Mouse (Mus musculus) spleen, postnatal 14 days (tissue): ENCODE data around the gene Paqr7.
"Not testable (repeated sequence)": the region's sequence is repeated elsewhere in the genome, so short reads cannot be mapped to it uniquely, and the experiment has no call there.

Source experiments
- DNase-seq, 2 experiments: peaks; one replicate each; pipeline ENCODE4 v3.0.0; 2021 to 2022; ENCODE audit warnings: low spot score in 2 of 2

Paqr7 gene

DNA sequence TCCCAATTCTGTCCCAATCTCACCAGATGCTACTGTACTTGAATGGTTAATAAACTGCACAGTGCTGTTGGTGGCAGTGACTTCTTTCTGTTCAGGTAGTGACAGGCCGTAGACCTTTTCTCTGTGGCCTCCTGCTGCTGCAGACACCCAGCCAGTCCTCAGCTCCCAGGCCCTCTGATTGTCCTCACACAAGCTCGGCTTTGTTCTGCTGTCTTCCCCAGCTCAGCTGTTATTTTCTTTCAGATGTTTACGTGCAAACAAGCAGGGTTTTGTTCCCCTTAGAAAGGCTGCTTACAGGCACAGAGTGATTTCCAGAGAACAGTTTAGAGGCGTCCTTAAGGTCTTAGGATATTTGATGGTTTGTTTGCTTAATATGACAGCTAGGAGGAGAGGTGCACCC, 22.7 kb upstream of the Paqr7 start:
- no peak for DNase-seq

DNA sequence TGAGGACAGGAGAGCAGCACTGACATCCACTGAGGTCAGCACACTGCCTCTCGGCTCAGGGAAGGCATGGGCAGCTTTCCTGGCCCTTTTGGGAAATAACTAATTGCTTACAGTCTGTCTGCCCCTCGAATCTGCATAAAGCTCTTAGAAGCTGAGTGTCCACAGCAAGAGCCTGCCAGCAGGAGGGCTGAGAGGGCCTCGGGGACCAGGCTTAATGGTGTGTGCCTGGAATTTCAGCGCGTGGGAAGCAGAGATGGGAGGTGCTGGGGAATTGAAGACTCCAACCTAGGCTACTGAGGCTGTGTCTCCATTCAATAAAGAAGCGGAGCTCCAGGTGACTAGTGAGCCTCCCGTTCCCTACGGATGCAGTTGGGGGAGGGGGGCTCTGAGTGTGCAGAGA, 22.3 kb upstream of the Paqr7 start:
- no peak for DNase-seq

- DNase-seq: no peak
Observed at GRCm38 (mm10) chr4:134476899-134477298, 19.6 kb upstream of the Paqr7 start.

DNA sequence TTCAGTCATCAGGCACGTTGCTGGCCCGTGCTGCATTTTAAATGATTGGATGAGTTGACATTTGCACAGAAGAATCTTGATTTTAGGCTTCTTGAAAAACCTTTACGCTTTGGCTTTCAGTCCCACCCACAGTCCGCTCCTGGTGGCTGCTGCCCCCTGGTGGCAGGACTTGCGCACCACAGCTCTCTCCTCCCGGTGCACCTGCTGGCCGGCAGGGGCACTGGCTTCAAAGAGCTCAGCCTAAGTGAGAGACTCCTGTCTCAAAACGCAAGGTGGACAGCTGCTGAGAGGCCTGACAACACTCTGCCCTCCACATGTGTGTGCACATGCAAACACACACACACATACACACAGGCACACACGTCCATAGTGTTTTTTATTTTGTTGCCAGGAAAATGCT, 18.5 kb upstream of the Paqr7 start:
- peak; percentile 89 to 96 for DNase-seq

GRCm38 (mm10) chr4:134479839-134480238, 16.7 kb upstream of the Paqr7 start:
- DNase-seq: no peak

DNA sequence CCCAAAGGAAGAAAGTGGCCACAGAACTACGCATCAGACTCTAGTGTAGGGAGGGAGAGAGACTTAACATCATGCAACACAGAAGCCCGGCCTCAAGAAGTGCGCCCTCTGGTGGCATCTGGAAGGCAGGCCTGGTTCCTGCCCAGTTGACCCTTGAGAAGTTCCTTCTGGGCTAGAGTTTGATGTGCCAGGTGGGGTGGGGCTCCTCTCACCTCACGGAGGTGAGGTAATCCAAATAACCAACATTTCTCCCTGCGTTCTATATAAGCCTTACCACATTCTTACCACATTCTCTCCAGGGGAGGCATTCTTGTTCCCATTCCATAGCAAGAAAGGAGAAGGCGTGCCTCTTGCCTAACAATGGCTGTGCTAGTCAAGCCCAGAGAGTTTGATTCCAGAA, 15.6 kb upstream of the Paqr7 start:
- DNase-seq: peak; percentile 59 to 76

- DNase-seq: no peak
Observed at GRCm38 (mm10) chr4:134481270-134481669, 15.2 kb upstream of the Paqr7 start.

DNA sequence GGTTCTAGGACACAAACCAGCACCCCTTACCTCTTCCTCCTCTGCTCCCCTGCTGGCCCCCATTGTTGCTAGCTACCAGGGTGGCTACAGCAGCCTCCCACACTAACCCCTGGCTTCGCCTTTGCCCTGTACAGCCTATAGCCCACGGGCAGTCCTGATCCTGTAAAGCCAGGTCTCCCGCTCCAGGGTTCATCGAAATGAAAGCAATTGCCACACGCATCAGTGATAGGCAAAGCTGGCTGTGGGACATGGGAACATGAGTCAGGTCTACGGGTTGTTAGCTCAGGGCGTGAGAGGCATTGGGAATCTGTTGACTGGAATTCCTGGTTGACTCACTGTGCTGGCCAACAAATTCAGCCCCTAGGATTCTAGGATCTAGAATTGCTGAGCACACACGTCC, 14.1 kb upstream of the Paqr7 start:
- no peak for DNase-seq

- DNase-seq: no peak
Observed at GRCm38 (mm10) chr4:134483078-134483688, 13.3 kb upstream of the Paqr7 start.

GRCm38 (mm10) chr4:134483696-134484095, 12.8 kb upstream of the Paqr7 start:
- DNase-seq: no peak

DNA sequence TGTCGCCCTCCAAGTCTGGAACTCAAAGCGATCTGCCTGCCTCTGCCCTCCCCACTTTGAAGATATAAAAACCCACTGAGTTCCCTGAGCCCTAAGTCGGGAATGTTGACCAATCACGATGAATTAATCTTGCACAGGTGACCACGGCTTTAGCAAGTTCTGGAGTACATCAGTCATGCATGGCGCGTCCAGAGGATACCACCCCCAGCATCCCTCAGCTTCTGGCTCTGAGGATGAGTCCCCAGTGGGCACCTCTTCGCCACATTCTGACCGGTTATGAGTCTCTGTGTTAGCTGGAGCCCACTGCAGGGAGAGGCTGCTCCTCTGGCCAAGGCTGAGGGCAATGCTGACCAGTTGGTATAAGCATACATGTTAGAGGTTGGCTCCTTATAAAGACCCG, 12.3 kb upstream of the Paqr7 start:
- no peak for DNase-seq

- no peak for DNase-seq
Observed at GRCm38 (mm10) chr4:134485151-134485900, 11.2 kb upstream of the Paqr7 start.

- DNase-seq: no peak
Observed at GRCm38 (mm10) chr4:134488211-134488610, 8.3 kb upstream of the Paqr7 start.

GRCm38 (mm10) chr4:134489986-134490665, 6.4 kb upstream of the Paqr7 start:
- no peak for DNase-seq

- DNase-seq: no peak
Observed at GRCm38 (mm10) chr4:134491716-134492115, 4.8 kb upstream of the Paqr7 start.

DNA sequence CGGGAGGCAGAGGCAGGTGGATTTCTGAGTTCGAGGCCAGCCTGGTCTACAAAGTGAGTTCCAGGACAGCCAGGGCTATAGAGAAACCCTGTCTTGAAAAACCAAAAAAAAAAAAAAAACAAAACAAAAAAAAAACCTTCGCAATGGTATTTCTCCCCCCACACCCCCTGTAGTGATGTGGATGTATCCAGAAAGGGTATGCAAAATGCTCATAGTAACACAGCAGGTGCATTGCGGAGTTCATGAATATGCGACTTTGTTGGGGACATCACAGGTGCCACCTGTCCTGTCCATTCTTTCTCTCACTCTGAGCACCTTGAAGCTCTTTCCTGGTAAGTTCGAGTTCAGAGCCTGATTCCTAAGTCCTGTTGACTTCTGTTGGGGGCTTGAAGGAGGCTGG, 2.3 kb upstream of the Paqr7 start:
- not testable (repeated sequence) for DNase-seq

- peak in 1 of 2 experiments; percentile 41 for DNase-seq
Observed at GRCm38 (mm10) chr4:134494780-134495545, 1.5 kb upstream of the Paqr7 start.

- DNase-seq: no peak
Observed at GRCm38 (mm10) chr4:134495546-134495923, 962 bp upstream of the Paqr7 start.

DNA sequence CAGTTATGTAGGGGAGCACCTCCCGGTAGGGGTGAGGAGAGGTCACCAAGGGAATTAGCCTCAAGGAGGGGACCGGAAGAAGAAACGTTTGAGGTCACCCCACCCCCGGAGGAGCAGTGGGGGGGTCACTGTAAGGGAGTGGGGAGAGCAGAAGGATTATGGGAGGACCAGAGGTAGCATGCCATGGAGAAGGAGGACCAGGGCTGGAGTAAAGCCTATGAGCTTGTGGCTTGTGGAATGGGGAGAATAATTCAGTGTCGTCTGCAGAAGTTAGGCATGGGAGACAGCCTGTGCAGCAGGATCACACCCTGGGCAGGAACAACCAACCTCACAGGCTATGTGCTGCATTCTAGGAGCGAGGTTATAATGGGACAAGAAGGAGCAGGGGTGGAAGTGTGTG, 726 bp downstream of the Paqr7 start:
- DNase-seq: no peak

DNA sequence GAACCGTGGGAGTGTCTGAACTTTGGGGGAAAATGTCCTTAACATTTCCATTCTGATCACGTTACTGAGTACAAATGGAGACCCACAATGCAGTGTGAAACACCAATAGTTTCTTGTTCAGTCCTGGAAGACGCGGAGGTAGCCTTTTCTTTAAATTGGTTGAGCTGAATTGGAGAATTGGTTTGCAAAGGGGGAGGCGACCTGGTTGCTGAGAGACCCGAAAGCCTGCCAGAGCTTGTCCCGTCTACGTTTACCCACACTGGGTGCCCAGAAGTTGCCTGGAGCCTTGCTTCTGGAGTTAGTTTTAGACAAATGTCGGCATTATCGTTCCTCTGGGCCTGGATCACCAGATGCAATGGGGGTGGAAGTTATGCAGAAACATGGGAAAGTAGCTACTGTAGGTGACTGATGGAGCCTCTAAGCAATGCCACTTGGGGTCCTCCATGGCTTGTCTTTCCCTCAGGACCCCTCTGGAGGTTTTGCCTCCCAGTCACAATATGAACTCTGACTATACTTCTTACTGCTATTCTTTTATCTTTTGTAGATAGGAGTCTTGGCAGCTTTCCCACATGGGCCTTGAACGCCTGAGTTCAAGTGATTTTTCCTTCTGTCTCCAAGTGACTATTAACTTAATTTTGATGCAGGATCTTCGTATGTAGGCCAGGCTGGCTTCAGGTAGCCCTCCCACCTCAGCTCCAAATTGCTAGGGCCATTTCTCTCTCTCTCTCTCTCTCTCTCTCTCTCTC, 1.7 kb downstream of the Paqr7 start:
- DNase-seq: no peak

DNA sequence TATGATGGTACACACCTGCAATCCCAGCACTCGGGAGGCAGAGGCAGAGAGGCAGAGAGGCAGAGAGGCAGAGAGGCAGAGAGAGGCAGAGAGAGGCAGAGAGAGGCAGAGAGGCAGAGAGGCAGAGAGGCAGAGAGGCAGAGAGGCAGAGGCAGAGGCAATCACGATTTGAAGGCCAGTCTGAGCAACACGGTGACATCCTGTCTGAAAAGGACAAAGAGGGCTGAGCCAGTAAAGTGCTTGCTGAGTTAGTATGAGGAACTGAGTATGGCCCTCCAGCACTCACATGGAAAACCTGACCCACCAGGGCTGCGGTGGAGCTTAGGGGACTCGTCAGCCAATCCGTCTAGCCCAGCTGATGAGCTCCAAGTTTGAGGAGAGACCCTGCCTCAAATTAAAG, 2.5 kb downstream of the Paqr7 start:
- DNase-seq: not testable (repeated sequence)

GRCm38 (mm10) chr4:134501095-134501494, 4.6 kb downstream of the Paqr7 start:
- no peak for DNase-seq
